Mouse (Mus musculus): ENCODE measurements at regions not wholly inside any gene's neighbourhood (a gene's known extent, or its start where the extent isn't known, plus 50 kb on each side); places are given as distances from the start of the nearest gene placed in this dataset.

DNA sequence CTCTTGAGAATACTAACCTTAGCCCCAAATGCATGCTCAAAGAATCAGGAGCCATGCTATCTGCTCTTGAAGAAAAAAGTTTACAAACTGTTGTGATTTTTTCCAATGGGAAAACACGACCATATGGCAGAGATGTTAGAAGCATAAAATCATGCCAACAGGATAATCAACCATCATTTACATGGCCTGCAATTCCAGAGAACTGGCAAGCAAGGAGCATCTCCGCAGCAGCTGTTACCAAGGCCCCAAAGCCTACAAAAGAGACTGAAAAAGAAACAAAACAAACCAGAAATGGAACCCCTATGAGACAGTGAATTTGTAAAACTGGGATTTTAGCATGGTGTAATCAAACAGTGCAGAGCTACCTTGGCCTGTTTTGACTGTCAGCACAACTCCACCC, 1164.2 kb upstream of the Gm10800 start:
- DNase-seq (ENCODE audit: low spot score in 2 of 2), result peak; percentile 31 to 33

DNA sequence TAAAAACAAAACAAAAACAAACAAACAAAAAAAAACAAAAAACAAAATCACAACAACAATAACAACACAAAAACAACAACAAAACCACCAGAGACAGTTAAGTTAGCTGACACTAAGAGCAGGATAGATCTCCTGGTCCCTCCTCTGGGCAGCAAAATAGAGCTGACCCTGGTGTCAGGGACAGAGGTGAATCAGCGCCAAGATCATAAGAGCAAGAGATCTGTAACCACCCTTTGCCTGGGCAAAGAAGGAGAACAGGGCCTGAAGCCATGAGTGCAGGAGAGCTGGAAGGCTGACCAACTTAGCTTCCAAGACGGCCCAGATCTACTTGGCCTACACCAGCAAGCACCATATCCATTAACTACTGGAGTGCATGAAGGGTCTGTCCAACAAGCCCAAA, 1154.6 kb upstream of the Gm10800 start:
- no peak for DNase-seq (ENCODE audit: low spot score in 2 of 2)
